Mouse (Mus musculus) large intestine, adult 2 months (tissue): ENCODE measurements around the gene Otud1. TPM values are rescaled to one million over a fixed set of nuclear protein-coding genes. Genes with fewer than 3 reads are reported as not detected.

ENCODE experiments used
- DNase-seq: peaks from one replicate; pipeline ENCODE4 v3.0.0-alpha.2; 2012; ENCODE audit warnings: low read depth, low spot score
- WGBS: fragments of 180-500 bp; shearing (Covaris S2); methylation state at CpG from one replicate; pipeline ENCODE4 v1.1.7; 2018; 5-methylcytosine and 5-hydroxymethylcytosine counted together
- polyA plus RNA-seq: library from polyadenylated mRNA; depleted of rRNA; stranded (reverse); fragments of >200 nt; gene quantifications from 2 replicates; pipeline ENCODE4 v1.2.3, GENCODE M21; 2012; rRNA removed

Gene Otud1
- polyA plus RNA-seq, 1 experiment, result 1.6 TPM

DNA sequence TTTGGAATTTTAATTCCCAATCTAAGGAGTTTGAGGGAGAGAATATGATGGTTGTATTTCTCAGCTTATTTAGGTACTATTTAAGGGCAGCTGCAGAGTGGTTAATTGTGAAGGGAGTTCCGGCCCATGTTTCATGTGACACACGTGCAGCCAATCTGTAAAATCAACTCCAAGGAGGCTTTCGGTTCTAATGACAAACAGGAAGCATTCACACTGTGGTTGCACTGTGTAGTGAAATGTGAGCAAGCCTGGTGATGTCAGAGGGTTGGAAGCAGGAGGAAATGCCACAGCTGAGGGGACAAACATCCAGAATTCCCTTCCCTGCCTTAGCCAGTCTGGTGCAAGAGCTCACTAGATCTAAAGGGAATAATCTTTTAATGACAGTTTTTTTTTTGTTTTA lies 8.3 kb downstream of the Otud1 start:
- 30% methylated on average over 3 of the region's 3 CpGs for WGBS

GRCm38 (mm10) chr2:19670851-19671688 lies 13.5 kb downstream of the Otud1 start:
- 77% methylated on average over 13 of the region's 13 CpGs for WGBS
- no peak for DNase-seq

More for the DNA sequence above, 8.3 kb downstream of the Otud1 start:
- DNase-seq, result no peak

- WGBS, result 40% methylated on average over 3 of the region's 3 CpGs
- DNase-seq, result no peak
These were observed 25.4 kb downstream of the Otud1 start for GRCm38 (mm10) chr2:19682997-19683396.

GRCm38 (mm10) chr2:19685489-19686147 lies 28.1 kb downstream of the Otud1 start:
- 35% methylated on average over 14 of the region's 14 CpGs for WGBS
- no peak for DNase-seq

DNA sequence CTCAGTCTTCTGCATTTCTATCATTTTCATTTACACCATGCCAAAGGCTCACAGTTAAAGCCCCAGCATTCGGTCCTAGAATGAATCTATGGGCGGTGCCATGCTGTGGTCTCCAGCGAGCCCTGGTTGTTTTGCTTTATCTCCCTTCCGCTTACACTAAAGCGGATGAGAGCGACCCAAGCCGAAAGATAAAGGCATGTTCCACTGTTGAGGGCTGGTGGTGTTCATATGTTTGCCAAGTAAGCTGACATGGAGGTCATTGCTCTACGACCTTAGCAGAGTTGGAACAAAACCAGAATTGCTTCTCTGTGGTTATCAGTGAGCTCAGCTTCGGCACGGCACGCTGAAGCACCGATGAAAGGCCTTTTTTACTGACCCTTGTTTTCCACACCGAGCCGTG lies 32.5 kb downstream of the Otud1 start:
- 61% methylated on average over 14 of the region's 14 CpGs for WGBS
- no peak for DNase-seq

- DNase-seq, result no peak
- 81% methylated on average over 4 of the region's 4 CpGs for WGBS
These were observed 42.2 kb downstream of the Otud1 start for GRCm38 (mm10) chr2:19699573-19700295.

DNA sequence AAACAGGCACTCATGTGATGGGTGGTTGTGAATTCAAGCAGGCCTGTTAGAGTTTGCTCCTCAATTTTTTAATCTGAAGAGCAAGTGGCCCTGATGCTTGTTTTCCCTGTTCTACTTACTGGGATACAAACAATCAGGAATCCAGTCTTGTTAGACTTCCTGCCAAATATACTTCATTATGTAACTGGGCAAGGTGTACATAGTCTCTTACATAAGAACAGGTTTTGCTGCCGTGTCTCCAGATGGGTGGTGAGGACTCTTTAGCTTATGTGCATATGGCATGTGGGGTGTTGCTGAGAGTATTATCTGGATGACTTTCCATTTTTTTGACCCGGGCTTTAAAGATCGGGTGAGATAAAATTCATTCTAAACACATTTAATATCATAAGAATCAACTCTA lies 43.8 kb downstream of the Otud1 start:
- 78% methylated on average over 3 of the region's 3 CpGs for WGBS
- no peak for DNase-seq

- DNase-seq, result no peak
These were observed 45.6 kb downstream of the Otud1 start for GRCm38 (mm10) chr2:19703020-19703613.

GRCm38 (mm10) chr2:19703670-19704069 lies 46.1 kb downstream of the Otud1 start:
- 50% methylated on average over 4 of the region's 4 CpGs for WGBS
- no peak for DNase-seq

- no peak for DNase-seq
These were observed 46.7 kb downstream of the Otud1 start for GRCm38 (mm10) chr2:19704272-19704671.

GRCm38 (mm10) chr2:19706886-19707285 lies 49.3 kb downstream of the Otud1 start:
- DNase-seq, result no peak
- 76% methylated on average over 4 of the region's 4 CpGs for WGBS

Other genes with a start within 250 kb of the Otud1 start
- not detected in 2 replicates for gene Ptf1a, start 212.1 kb upstream of the Otud1 start, polyA plus RNA-seq
- gene 4921504E06Rik, start 103.8 kb upstream of the Otud1 start, polyA plus RNA-seq, result not detected in 2 replicates